Mouse (Mus musculus) limb, embryonic 12.5 days (tissue): ENCODE data around the gene Pkn3. TPM values are rescaled to one million over a fixed set of nuclear protein-coding genes. Genes with fewer than 3 reads are reported as not detected.
"Not testable (repeated sequence)": the region's sequence is repeated elsewhere in the genome, so short reads cannot be mapped to it uniquely, and the experiment has no call there.

Experiments
- ATAC-seq: fragments of 200-750 bp; cut with Nextera tagmentation; 2 replicates; pipeline ENCODE4 v1.8.0; 2017; ENCODE audit warnings: low read depth, moderate TSS enrichment; ENCODE audit not compliant: insufficient number of reproducible peaks, insufficient read depth, low FRiP score, low TSS enrichment
- H3K27ac ChIP-seq: fragments of 300-500 bp; sonication (generic); 2 replicates; pipeline ENCODE4 v1.5.1; 2016; ENCODE audit warnings: mild to moderate bottlenecking, moderate library complexity
- H3K27me3 ChIP-seq: fragments of 300-500 bp; sonication (generic); 2 replicates; pipeline ENCODE4 v1.6.1; 2016; ENCODE audit warnings: mild to moderate bottlenecking, moderate library complexity
- H3K36me3 ChIP-seq: fragments of 300-500 bp; sonication (generic); 2 replicates; pipeline ENCODE4 v1.6.1; 2016; ENCODE audit warnings: mild to moderate bottlenecking, moderate library complexity
- H3K4me1 ChIP-seq: fragments of 300-500 bp; sonication (generic); replicated peaks from 2 replicates; pipeline ENCODE4 v1.6.1; 2016
- H3K4me2 ChIP-seq: fragments of 300-500 bp; sonication (generic); 2 replicates; pipeline ENCODE4 v1.6.1; 2016; ENCODE audit warnings: mild to moderate bottlenecking, moderate library complexity
- H3K4me3 ChIP-seq: fragments of 300-500 bp; sonication (generic); replicated peaks from 2 replicates; pipeline ENCODE4 v1.5.1; 2016; ENCODE audit warnings: mild to moderate bottlenecking
- H3K9ac ChIP-seq: fragments of 300-500 bp; sonication (generic); replicated peaks from 2 replicates; pipeline ENCODE4 v1.6.1; 2016; ENCODE audit warnings: mild to moderate bottlenecking, moderate library complexity
- H3K9me3 ChIP-seq: fragments of 300-500 bp; sonication (generic); 2 replicates; pipeline ENCODE4 v1.6.1; 2016; ENCODE audit warnings: mild to moderate bottlenecking, moderate library complexity
- WGBS: fragments of 180-500 bp; shearing (Covaris S2); methylation state at CpG from one replicate; pipeline ENCODE4 v1.1.7; 2016; 5-methylcytosine and 5-hydroxymethylcytosine counted together
- polyA plus RNA-seq: library from polyadenylated mRNA; unstranded; fragments of >200 nt; fragmentation: Nextera tagmentation; extraction: Ambion mirVana; gene quantifications from 2 replicates; pipeline ENCODE4 v1.2.1, GENCODE M21; 2016

Pkn3 gene
- polyA plus RNA-seq, 1 experiment from 2014 or later = 14.1 TPM

DNA sequence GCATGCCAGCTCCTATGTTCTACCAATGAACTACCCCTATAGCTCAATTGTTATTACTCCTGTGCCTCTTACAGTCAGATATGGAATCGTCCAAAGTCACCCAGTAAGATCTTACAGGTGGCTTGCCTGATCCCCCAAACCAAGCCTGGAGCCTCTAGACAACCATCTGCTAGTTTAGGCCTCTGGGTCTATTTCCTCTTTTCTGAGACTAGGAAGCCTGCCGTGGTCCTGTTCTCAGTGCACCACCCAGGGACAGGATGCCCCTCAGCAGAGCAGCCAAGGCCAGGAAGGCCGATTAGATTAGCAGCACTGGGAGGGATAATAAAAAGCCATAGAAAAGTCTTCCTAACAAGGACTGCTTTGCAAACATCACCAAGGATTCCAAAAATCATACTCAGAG is 27.7 kb upstream of the Pkn3 start:
- no peak overlapping the region for H3K27ac ChIP-seq
- peaks cover 7% of the 10 kb centered on the region; the same call in 1 of the 2 replicates for H3K4me1 ChIP-seq
- no peak for ATAC-seq
- no peaks in the 10 kb centered on the region for H3K27me3 ChIP-seq
- H3K9ac ChIP-seq = no peak overlapping the region; the same call in 1 of the 2 replicates
- 84% methylated on average over 3 of the region's 3 CpGs for WGBS
- no peak overlapping the region for H3K4me3 ChIP-seq
- H3K9me3 ChIP-seq = no peaks in the 10 kb centered on the region
- H3K4me2 ChIP-seq = no peak overlapping the region
- peaks cover 13% of the 10 kb centered on the region for H3K36me3 ChIP-seq

GRCm38 (mm10) chr2:30051992-30052761 is 25.3 kb upstream of the Pkn3 start:
- H3K27ac ChIP-seq = no peak overlapping the region
- 53% methylated on average over 6 of the region's 6 CpGs for WGBS
- no peaks in the 10 kb centered on the region for H3K36me3 ChIP-seq
- H3K9ac ChIP-seq = no peak overlapping the region
- no peaks in the 10 kb centered on the region for H3K9me3 ChIP-seq
- H3K4me3 ChIP-seq = no peak overlapping the region
- no peaks in the 10 kb centered on the region for H3K27me3 ChIP-seq
- peaks cover 10% of the 10 kb centered on the region; the same call in 1 of the 2 replicates for H3K4me1 ChIP-seq
- H3K4me2 ChIP-seq = no peak overlapping the region
- no peak for ATAC-seq

DNA sequence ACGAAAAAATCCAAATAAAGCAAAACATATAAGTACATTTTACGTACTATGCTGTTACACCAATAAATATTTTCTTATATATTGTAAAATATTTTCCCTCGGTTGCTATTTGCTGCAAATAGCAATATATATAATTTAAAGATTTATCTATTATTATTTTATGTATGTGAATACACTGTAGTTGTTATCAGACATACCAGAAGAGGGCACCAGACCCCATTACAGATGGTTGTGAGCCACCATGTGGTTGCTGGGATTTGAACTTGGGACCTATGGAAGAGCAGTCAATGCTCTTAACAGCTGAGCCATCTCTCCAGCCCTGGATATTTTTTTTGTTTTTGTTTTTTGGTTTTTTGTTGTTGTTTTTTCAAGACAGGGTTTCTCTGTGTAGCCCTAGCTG is 22.2 kb upstream of the Pkn3 start:
- H3K27ac ChIP-seq, ATAC-seq, H3K4me3 ChIP-seq, H3K9ac ChIP-seq, H3K9me3 ChIP-seq, H3K4me1 ChIP-seq, H3K36me3 ChIP-seq, H3K27me3 ChIP-seq, H3K4me2 ChIP-seq: not testable (repeated sequence)
- 95% methylated on average over 3 of the region's 3 CpGs for WGBS

DNA sequence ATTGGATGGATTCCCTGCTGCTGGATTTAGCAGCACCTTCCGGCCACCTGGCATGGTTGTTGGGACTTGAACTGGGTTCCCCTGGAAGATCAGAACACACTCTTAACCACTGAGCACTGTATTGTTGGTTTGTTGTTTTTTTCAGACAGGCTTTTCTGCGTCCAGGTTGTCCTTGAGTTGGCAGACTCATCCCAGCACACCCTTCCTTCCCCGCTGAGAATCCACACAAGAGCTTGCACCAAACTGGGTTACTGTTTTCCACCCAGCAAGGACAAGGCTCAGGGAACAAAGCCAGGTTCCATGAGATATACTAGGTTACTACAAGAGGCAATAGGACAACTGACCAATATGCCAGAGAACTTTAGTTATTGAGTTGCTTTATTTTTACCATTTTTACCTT is 20.7 kb upstream of the Pkn3 start:
- H3K4me1 ChIP-seq = peaks cover 13% of the 10 kb centered on the region; the same call in 1 of the 2 replicates
- WGBS = 91% methylated on average over 3 of the region's 3 CpGs

GRCm38 (mm10) chr2:30057223-30057904 is 20.1 kb upstream of the Pkn3 start, which contains the start of gene Set:
Set (plus strand) TSS chr2:30057378.
- H3K27me3 ChIP-seq = no peaks in the 10 kb centered on the region
- H3K36me3 ChIP-seq = no peaks in the 10 kb centered on the region
- no peak within 1 kb of the TSS for H3K9ac ChIP-seq
- WGBS = 39% methylated on average over 12 of the region's 12 CpGs
- no peaks in the 10 kb centered on the region for H3K9me3 ChIP-seq
- no peak within 1 kb of the TSS for H3K4me3 ChIP-seq
- peaks cover 13% of the 10 kb centered on the region; the same call in 1 of the 2 replicates for H3K4me1 ChIP-seq
- no peak within 1 kb of the TSS for H3K27ac ChIP-seq
- no peak within 1 kb of the TSS for H3K4me2 ChIP-seq
- no peak for ATAC-seq

More for the DNA sequence above, 20.7 kb upstream of the Pkn3 start:
- Histone ChIP-seq H3K4me2 (no peak overlapping the region), H3K36me3 (no peaks in the 10 kb centered on the region), H3K4me3 (no peak overlapping the region), H3K9ac (no peak overlapping the region), H3K27me3 (no peaks in the 10 kb centered on the region), H3K9me3 (no peaks in the 10 kb centered on the region), H3K27ac (no peak overlapping the region)
- ATAC-seq = no peak

- ATAC-seq = no peak
- Histone ChIP-seq H3K4me2 (no peak overlapping the region), H3K4me1 (peaks cover 17% of the 10 kb centered on the region), H3K4me3 (no peak overlapping the region), H3K27me3 (no peaks in the 10 kb centered on the region), H3K27ac (no peak overlapping the region), H3K9ac (no peak overlapping the region), H3K36me3 (no peaks in the 10 kb centered on the region), H3K9me3 (no peaks in the 10 kb centered on the region)
- WGBS = 57% methylated on average over 5 of the region's 5 CpGs
Measured at GRCm38 (mm10) chr2:30058418-30058817, 19.1 kb upstream of the Pkn3 start.

GRCm38 (mm10) chr2:30061215-30062166 is 16.0 kb upstream of the Pkn3 start:
- Histone ChIP-seq H3K27ac (peak overlapping the region; percentile 96), H3K4me2 (peak overlapping the region; percentile 85), H3K4me1 (peaks cover 39% of the 10 kb centered on the region), H3K4me3 (peak overlapping the region; percentile 62), H3K36me3 (no peaks in the 10 kb centered on the region), H3K9me3 (no peaks in the 10 kb centered on the region), H3K27me3 (no peaks in the 10 kb centered on the region), H3K9ac (peak overlapping the region; percentile 81)
- ATAC-seq = 0 out of 2 replicates have a peak, but pooled peaks have one; percentile 13
- 8% methylated on average over 37 of the region's 37 CpGs for WGBS

DNA sequence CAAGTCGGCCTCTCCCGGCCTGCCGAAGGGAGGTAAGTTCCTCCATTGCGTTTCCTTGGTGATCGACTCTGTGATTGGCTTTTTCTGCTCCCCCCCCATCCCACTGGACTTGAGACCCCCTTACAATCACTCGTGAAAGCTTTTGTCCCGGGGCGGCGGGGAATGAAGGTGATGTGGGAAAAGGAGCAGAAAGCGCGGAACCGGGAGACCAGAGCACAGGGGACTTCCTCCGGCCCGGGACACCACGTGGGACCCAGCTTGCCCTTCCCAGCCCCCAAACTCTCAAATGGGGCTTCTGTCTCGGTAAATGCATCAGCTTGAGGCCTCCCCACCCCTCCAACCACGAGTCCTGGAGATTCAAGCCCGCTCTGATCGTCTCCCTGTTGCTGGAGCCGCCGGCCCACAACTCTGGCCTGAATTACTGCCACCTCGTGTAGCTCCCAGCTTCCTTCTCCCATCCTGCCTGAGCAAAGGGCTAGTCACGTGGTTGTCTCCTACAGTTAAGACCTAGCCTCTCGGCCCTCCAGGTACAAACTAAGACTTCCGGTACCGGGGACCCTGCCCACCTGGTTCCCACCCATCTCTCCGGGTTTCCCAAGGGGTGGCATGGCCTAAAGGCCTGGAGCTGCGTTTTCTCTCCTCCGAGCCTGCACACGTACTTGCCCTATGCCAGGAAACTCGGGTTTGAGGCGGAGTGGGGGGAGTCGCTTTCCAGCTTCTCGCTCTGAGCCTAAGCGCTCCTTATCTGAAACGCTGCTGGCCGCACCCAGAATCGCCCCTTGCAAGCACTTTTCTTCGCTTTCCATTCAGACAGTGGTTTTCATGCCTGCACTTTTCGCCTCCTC is 15.0 kb upstream of the Pkn3 start:
- Histone ChIP-seq H3K27ac (peak overlapping the region; percentile 96), H3K4me3 (peak overlapping the region; percentile 62), H3K9me3 (no peaks in the 10 kb centered on the region), H3K4me1 (peaks cover 33% of the 10 kb centered on the region), H3K4me2 (peak overlapping the region; percentile 85), H3K36me3 (no peaks in the 10 kb centered on the region), H3K27me3 (no peaks in the 10 kb centered on the region), H3K9ac (peak overlapping the region; percentile 81)
- no peak; the same call in 1 of the 2 replicates for ATAC-seq
- WGBS = under 1% methylated on average over 40 of the region's 40 CpGs

DNA sequence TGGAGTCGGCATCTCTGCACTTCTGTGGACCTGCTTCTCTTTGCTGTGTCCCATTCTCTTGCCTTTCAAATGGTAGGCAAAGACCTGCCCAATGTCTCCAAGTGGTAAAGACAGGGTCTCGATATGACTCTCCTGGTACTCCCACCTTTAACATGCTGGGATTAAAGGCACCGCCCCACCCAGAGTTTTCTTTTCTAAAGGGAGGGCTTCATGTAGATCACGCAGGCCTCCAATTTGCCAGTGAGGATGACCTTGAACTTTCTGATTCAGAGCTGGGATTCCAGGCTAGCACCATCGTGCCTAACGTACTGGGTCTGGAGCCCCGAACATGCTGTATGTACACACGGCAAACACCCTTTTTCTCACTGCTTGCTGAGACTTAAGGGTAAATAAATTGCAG is 14.2 kb upstream of the Pkn3 start:
- Histone ChIP-seq H3K27ac (peak overlapping the region; percentile 96), H3K4me1 (peaks cover 38% of the 10 kb centered on the region), H3K4me2 (peak overlapping the region; percentile 85), H3K27me3 (no peaks in the 10 kb centered on the region), H3K36me3 (peaks cover 4% of the 10 kb centered on the region), H3K9ac (peak overlapping the region; percentile 81), H3K4me3 (peak overlapping the region; percentile 62), H3K9me3 (no peaks in the 10 kb centered on the region)
- no peak for ATAC-seq
- WGBS = 5% methylated on average over 8 of the region's 8 CpGs

- Histone ChIP-seq H3K9me3 (no peaks in the 10 kb centered on the region), H3K36me3 (peaks cover 10% of the 10 kb centered on the region), H3K27ac (0 out of 2 replicates have a peak overlapping the region, but pooled peaks have one; percentile 5), H3K27me3 (no peaks in the 10 kb centered on the region), H3K4me1 (peaks cover 43% of the 10 kb centered on the region), H3K9ac (peak overlapping the region; percentile 81), H3K4me3 (peak overlapping the region; percentile 62), H3K4me2 (peak overlapping the region; percentile 85)
- WGBS = 18% methylated on average over 2 of the region's 3 CpGs
- no peak for ATAC-seq
Measured at GRCm38 (mm10) chr2:30063791-30064190, 13.7 kb upstream of the Pkn3 start.
